Mouse (Mus musculus) adrenal gland, postnatal 10 days (tissue): ENCODE measurements around the gene Pibf1. TPM values are rescaled to one million over a fixed set of nuclear protein-coding genes. Genes with fewer than 3 reads are reported as not detected.

Source experiments
- DNase-seq: peaks from one replicate; pipeline ENCODE4 v3.0.0; 2021; ENCODE audit warnings: mixed read lengths
- long read RNA-seq, 2 experiments: library from polyadenylated mRNA; stranded (forward); transcript quantifications; one replicate each; pipeline ENCODE4 v2.0.0; 2021
- total RNA-seq, 2 experiments: library from RNA; stranded (reverse); gene quantifications; 2 replicates each; pipeline ENCODE4 v1.2.3; 2021

The Pibf1 gene
- total RNA-seq, result 10 to 100 TPM in 1 of 2 experiments, 1 to 10 TPM in 1; 9.5 to 11.8 TPM
- long read RNA-seq, experiment 1, transcript Pibf1-201 (18 exons, 2,797 nt), result major isoform, 8 of 17 reads
- long read RNA-seq, experiment 1, partial matches to known transcripts, result 2 of 17 reads
- long read RNA-seq, experiment 1, other reads (novel, unspliced or antisense), result 6 of 17 reads
- long read RNA-seq, experiment 2, partial matches to known transcripts, result 1 of 6 reads
- long read RNA-seq, experiment 2, other reads (novel, unspliced or antisense), result 2 of 6 reads

- peak; percentile 99 for DNase-seq
Measured at GRCm38 (mm10) chr14:99099267-99099966, at the start of gene Pibf1, which contains the start of gene Dis3. Pibf1 (plus strand) TSS chr14:99099424. Dis3 (minus strand) TSS chr14:99099770.

- no peak for DNase-seq
Measured at GRCm38 (mm10) chr14:99058959-99059586, 40.2 kb upstream of the Pibf1 start.

DNA sequence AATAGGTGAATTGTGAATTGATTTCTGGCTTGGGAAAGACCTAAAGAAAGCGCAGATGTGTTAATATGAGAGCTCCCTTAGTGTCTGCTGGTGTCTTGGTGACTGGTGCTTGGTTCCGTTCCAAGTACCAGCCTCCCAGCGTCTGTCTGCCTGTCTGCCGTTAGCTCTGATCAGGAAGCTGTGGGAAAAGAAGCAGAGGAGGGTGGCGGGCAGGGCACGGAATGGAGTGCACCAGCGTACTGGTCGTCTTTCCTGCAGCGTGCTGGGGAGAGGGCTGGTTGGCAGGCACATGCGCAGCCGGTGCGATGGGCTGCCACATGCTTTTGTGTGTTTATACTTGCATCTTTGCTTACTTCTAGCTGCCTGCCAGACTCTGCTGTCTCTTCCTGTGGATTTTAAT lies 38.6 kb upstream of the Pibf1 start:
- DNase-seq, result no peak

GRCm38 (mm10) chr14:99063091-99063490 lies 36.1 kb upstream of the Pibf1 start:
- no peak for DNase-seq

DNA sequence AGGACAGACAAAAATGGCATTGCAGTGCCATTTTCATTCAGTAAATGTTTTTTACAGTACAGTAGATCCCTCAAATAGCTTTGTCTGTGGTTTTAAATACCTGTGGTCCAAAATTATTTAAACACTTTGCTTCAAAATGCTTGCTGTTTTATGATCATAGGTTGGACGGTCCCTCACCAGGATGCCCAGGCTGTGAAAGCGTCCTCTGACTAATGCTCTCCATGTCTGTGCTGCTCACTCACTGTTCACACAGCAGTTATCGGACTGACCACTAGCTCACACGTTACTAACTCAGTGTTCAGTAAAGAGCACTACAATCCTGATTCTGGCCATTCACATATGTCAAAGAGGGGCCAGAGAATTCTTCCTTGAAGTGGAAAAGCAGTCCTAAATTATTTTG lies 28.1 kb upstream of the Pibf1 start:
- DNase-seq, result no peak

- no peak for DNase-seq
Measured at GRCm38 (mm10) chr14:99088947-99089346, 10.3 kb upstream of the Pibf1 start.

DNA sequence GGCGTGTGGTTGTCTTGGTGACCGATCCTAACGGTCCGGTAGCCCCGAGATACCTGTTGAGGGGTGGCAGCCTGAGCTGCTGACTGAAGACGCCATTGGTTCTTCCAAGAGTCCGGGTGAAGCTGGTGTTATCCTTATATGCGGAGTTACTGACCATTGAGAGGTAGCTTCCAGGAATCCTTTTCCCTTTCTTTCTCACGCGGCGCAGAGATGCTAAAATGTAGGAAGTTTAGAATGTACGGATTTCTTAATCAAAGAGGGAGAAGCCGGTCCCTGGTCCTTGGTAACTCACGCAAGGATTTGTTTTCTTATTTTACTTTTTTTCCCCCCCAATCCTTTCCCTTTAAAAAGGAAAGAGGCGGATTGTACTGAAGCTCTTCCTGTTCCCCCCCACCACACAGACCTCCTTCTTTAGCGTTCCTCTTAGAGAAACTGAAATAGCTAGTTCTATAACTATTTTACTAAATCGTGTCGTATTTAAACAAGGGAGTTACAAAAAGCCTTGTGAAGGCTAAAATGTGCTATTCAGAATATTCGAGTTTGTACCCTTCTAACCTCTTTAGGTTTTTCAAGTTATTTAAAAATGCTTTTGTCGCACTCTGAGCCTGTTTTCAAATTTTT lies 853 bp downstream of the Pibf1 start:
- peak; percentile 18 for DNase-seq

GRCm38 (mm10) chr14:99103050-99103449 lies 3.8 kb downstream of the Pibf1 start:
- no peak for DNase-seq

GRCm38 (mm10) chr14:99104542-99105123 lies 5.4 kb downstream of the Pibf1 start:
- no peak for DNase-seq

- no peak for DNase-seq
Measured at GRCm38 (mm10) chr14:99106671-99107070, 7.4 kb downstream of the Pibf1 start.

DNA sequence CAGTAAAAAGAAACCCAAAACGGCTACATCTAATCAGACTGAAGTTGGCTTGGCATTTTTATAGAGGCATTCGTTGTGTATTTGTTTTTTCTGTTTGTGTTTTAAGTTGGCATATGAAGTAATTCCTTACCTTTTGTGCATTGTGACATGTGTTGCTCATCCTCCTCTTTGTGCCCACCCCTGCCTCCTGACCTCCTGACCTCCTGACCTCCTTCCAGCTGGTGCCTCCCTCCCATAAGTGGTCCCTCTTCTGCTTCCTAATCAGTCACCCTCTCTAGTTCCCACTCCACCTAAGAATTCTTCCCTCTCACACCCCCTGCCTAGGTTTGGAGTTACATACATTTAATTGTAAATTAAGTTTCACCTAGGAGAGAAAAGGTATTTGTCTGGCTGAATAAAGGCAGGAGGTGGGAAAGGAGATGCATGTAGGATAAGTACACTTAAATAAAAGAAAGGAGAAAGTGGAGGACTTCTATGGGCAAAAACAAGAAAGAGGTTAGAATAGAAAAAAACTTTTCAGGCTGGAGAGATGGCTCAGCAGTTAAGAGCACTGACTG lies 8.5 kb downstream of the Pibf1 start:
- no peak for DNase-seq

GRCm38 (mm10) chr14:99108762-99109161 lies 9.5 kb downstream of the Pibf1 start:
- DNase-seq, result no peak

- DNase-seq, result no peak
Measured at GRCm38 (mm10) chr14:99117576-99117975, 18.4 kb downstream of the Pibf1 start.

DNA sequence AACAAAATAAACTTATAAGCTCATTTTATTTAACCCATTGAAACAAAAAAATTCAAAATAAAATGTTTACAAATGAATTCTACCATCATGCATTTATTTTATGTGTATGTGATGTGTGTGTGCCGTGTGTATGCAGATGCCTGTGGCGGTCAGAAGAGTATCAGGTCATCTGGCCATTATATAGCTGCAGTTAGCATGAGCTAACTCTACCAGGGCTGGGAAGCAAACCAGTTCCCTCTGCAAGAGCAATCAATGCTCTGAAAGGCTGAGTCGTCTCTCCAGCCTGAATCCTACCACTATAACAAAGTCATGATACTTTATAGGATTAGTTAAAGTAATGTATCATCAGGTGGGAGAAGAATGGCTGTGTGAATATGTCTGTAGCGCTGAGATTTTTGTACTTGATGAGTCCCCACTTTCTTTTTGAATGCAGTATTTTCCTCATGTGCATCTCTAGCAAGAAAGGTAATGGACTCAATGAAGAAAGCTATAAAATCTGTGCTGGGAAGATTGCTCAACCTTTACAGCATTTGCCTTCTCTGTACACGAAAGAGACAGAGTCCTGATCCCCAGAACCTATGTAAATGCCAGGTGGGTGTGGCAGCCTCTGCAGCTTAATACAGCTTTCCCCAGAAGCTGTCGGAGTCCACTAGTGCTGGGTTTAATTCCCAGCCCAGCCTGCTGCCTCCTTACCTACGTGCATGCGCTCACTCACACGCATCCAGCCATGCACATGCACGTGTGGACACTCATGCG lies 22.5 kb downstream of the Pibf1 start:
- DNase-seq, result no peak

DNA sequence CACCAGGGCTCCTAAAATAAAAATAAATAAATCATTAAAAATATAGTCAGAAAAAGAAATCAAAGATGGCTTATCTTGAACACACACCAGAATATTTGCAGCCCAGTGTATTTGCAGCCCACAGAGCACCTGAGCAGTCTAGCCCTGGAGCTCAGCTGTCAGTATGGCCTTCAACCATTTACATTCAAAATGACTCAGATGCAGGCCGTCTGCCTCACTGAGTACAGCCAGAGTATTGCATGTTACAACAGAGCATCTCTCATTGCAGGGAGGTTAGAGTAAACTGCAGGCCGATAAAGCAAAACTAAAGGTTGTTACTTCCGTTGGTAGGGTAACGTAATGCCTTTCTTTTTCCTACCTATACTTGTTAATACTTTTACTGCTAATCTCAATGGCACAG lies 24.9 kb downstream of the Pibf1 start:
- peak; percentile 15 for DNase-seq

GRCm38 (mm10) chr14:99126713-99127112 lies 27.5 kb downstream of the Pibf1 start:
- DNase-seq, result no peak

- no peak for DNase-seq
Measured at GRCm38 (mm10) chr14:99127509-99127908, 28.3 kb downstream of the Pibf1 start.

DNA sequence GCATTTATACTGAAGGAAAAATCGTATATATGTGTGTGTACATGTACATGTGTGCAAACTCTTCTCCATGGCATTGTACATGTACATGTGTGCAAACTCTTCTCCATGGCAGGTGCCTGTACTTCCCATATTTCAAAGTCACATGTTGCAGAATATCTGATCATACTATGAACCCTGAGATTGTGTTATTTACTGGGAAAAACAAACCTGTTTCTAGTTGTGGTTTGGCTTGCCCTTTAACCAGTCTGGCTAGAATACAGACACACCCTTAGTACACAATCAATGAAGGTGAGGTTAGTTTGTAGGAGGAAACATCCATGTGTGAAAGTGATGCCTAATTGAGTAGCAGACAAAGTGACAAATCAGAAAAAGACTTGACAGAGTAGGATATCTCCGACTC lies 29.8 kb downstream of the Pibf1 start:
- DNase-seq, result no peak

DNA sequence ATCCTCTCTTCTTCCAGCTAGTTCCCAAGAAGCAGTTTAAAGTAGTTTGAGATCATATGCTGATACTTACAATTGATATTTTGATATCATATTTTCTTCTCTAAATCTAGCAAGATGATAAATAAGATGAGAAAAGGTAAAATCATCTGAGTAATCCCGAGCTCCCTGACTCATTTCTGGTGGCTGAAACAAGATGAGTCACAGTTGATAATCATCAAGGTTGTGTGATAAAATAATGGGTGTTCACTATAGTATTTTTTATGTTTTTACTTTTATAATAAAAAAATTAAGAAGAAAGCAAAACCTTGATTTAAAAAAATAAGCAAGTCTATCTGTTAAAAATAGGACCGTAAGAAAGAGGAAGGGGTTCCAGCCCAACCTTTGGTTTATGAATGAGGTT lies 34.8 kb downstream of the Pibf1 start:
- no peak for DNase-seq

- no peak for DNase-seq
Measured at GRCm38 (mm10) chr14:99135761-99136160, 36.5 kb downstream of the Pibf1 start.

DNA sequence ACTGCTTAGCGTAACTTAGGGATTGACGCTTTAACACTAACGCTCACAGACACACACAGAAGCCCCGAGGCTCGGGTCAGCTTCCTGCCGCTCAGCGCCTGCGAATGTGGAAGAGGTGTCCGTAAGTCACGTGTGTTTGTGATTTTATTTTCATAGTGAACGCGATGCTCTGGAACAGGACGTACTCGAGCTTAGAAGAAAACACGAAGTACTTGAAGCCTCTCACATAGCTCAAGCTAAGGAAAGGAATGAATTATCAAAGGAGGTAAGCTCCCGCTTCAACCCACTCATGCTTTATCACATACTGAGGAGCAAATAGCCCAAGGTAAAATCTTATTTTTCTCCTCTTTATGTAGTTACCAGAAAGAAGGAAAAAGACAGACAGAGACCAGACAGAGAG lies 37.1 kb downstream of the Pibf1 start:
- DNase-seq, result no peak

DNA sequence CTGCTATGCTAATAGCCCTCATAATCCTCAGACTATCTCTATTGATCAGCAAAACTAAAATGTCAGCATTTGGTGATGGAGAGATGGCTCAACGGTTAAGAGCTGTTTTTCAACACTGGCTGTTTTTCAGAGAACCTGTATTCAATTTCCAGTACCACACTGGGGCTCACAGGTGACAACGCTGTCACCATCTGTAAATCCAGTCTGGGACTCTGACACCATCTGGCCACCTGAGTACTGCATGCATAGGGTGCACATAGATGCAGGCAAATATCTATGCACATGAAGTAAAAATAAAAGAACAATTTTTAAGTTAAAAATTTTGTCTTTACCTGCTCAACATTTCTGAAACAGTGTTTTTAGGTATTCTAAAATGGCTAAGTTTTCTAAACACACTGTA lies 40.8 kb downstream of the Pibf1 start:
- no peak for DNase-seq
